Mouse (Mus musculus) retina, embryonic 14.5 days (tissue): ENCODE measurements around the gene Fam170b.
A peak's percentile ranks its signal among the peaks of the same experiment; 100 is the strongest.

ENCODE experiments used
- DNase-seq: peaks from one replicate; pipeline ENCODE4 v3.0.0-alpha.2; 2015; ENCODE audit warnings: low spot score

Gene Fam170b

DNA sequence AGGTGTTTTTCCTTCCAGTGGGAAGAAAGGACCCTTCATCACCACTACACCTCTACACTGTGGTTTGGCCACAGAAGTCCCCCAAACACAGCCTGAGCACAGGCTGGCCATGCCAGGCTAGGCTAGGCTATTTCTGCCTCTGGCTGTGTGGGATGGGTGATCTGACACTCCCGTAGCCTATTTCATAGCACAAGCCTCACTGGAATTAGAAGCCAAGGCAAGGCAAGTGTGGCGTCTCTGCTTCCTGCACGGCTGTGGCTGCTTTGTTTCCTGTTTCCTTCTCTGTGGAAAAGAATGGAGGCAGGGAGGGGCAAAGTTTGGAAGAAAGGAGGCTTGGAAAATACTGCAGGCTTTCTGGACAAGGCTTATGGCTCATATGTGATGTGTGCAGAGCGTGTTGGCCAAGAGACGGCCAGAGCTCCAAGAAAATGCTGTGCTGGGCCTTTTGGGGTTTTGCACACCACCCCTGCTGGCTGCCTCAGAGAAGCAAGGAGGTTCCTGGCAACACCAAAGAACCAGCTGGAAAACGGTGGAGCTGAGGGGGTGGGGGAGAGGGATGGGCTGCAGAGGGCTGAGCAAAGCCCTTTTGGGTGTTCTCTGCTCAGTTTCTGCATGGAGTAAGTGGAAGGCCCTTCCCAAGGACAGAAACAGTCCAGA is 5.6 kb upstream of the Fam170b start:
- no peak for DNase-seq

DNA sequence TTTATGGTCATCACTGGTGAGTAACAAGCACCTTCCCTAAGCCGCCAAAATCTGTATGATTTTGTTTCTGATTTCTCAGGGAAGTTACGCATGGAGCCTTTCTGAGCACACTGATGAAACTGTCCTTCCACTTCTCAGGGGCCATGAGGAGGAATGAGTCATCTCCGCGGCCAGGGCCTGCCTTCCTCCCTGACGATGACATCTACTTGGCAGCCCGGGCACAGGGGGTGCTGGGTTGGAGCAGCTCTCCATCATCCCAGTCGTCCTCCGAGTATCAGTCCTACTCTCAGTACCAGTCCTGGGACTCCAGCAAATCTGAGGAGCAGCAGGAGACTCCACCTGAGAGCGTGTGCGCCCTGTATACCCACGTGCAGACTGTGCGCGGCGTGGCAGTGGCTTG is 1.4 kb downstream of the Fam170b start:
- no peak for DNase-seq

DNA sequence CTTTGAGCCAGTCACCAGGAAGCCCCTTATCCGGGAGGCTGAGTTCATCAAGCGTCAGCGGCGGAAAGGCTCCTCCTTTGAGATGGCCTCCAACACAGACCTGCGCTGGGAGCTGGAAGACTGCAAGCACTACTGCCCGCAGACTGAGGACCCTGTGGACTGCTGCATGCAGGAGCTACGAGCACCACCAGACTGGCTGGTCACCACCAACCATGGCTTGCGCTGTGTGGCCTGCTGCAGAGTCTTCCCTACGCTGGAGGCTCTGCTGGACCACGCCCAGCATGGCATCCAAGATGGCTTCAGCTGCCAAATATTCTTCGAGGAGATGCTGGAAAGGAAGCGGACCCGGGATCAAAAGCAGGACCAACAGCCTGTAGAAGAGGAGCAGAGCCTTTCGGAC is 1.8 kb downstream of the Fam170b start:
- no peak for DNase-seq

DNA sequence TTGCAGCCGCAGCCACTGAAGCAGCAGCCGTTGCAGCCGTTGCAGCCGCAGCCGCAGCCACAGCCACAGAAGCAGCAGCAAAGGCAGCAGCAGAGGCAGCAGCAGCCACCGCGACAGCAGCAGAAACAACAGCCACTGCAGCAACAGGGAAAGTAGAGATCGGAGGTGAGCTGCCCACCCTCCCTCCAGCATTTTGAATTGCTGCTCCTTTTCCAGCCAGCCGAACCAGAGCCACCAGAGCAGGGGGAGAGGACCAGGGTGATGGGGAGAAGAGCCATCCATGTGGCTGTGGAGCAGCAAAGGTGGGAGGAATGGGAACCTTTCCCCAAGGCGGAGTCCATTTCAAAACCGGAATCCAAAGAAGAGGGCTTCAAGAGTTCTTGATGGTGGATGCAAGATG is 2.4 kb downstream of the Fam170b start:
- DNase-seq = no peak

DNA sequence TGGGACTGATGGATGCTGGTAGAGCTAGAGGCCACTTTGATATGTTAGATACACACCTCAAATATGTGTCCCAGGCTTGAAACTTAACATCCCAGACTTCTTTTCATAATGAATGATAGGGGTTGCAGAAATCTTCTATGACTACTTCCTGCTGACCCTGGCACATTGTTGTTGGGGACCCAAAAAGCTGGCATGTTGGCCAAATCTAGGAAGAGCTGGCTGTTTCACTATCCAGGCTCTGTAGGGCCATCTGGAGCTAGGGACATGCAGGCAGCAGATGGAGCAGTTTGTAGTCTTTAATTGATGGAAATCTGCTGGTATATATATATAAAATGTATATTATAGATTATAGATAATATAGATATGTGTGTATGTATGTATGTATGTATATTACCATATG is 8.3 kb downstream of the Fam170b start:
- DNase-seq = no peak

DNA sequence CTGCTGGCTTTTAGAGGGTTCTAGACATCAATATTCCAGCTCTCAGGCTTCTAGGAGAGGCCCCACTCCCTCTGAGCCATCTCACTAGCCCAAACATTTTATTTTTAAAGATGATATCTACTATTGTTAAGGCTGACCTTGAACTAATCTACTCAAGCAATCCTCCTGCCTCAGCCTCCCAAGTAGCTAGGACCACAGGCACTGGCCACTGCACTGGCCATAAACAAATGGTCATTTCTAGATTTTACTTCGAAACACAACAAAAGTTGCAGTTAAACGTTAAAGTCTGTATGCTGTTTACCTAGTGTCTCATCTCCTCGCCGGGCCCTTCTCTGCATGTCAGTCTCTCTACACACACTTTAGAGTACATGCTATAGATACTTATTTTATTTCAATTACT is 20.3 kb downstream of the Fam170b start:
- DNase-seq = no peak

DNA sequence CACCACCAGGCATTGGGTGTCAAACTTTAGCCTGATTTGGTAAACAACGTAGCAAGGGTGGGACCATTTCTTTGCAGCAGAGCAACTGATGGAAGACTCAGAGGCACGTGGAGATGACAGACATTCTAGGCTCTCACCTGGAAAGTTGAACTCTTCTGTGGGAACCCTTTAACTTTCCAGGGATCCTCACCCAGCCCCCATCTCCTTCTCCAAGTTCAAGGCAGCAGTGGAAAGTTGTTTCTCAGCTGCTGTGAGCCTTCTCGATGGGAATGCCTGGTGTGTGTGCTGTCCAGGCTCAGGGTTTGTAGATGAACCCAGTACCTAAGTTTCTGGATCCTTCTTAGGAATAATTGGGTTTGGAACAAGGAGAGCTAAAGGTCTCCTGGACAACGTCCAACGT is 22.5 kb downstream of the Fam170b start:
- no peak for DNase-seq

DNA sequence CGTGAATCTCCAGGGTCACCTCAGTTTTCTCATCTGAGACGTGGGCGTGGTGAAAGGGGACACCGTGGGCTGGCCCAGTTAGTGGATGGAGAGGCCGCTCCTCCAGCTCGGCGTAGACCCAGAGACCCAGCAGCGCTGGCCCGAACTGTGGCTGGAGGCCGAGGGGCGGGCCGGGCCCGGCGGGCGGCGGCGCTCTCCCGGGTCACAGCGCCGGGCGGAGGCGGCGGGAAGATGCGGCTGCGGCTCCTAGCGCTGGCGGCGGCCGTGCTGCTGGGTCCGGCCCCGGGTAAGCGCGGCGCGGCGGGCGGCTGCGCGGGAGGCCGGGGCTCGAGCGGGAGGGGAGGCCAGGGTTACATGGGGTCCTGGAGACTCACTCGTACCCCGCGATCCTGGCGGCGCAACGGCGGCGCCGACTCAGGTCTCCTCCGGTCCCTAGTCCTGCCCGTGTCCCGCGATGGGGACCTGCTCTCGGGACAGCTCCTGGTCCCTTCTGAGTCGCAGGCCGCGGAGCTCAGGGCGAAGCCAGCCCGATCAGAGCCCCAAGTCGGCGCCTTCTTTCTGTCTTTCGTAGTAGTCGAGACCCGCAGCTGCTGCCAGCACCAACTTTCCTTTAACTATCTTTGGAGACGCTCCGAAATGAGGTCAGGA is 23.0 kb downstream of the Fam170b start, which contains the start of gene Vstm4:
Gene Vstm4, plus strand, starts transcription at position 76 of the 648 bp plus-strand sequence.
- peak; percentile 65 for DNase-seq

DNA sequence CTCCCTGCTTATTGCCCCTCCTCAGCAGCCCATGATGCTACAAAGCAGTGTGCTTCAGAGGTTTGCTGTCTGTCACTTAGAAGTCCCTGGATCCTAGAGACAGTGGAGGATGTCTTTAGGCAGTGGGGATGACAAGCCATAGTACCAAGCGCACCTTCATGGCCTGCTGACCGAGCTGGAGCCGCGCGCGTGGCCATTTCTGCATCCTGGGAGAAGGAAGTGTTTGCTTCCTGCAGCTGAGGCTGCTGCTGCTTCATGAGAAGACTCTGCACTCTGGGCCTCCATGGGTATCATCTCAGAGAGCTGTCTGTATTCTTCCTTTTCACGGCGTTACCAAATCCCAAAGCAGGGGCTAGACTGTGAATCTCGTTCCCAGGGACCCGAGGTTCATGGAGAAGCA is 24.6 kb downstream of the Fam170b start:
- DNase-seq = no peak

DNA sequence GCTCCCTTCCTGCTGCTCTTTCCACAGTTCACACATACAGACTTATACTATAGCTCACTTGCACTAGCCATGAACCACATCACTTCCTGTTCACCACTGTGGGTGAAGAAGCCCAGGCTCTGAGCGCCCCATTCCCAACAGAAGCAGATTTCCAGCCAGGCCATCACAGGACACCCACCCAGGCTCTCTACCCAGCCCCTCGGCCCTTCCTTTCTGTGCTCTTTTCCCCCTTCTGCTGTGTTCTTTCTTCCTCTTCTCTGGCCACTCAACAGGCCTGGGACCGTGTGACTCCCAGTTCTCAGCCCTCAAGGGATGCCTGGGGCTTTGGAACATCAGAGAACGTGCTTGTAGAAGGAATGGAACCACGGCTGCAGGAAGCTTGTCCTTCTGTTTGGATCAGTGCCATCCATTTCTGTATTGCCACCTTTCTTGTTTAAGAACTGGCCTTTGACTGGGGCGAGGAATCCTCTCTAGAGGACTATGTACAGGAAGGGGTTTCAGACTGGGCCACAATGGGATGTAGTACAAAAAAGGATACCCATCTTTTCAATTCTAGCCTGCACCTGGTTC is 25.3 kb downstream of the Fam170b start:
- DNase-seq = no peak

DNA sequence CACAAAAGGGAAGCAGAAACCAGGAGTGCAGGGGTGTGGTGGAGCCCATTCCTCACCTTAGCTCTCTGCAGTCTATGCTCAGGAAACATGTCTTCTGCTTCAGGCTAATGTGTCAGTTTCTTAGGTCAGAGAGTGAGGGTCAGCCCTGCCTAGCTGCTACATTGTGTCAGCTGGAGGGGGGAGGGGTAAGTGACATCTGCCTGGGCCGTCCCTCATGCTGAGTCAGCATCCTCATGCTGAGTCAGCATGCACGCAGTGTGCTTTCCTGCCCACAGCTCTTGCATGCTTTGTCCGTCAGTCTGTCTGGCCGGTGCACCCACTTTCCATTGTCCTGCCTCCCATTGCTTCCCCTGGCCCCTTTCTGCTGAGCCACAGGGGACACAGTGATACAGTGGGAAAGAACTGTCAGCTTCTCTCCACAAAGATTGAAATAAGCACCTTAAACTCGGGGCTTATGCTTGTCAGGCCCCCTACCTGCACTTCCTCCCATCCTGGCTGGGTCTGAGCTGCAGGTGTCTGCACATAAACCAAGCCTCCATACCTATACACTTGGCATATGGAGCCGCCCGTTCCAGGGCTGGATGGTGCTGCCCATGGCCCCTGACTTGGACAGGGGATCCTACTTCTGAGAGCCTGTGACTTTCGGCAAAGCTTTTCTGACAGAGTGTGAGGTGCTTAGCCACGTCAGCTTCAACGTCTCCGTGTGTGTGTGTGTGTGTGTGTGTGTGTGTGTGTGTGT is 26.2 kb downstream of the Fam170b start:
- peak; percentile 58 for DNase-seq

DNA sequence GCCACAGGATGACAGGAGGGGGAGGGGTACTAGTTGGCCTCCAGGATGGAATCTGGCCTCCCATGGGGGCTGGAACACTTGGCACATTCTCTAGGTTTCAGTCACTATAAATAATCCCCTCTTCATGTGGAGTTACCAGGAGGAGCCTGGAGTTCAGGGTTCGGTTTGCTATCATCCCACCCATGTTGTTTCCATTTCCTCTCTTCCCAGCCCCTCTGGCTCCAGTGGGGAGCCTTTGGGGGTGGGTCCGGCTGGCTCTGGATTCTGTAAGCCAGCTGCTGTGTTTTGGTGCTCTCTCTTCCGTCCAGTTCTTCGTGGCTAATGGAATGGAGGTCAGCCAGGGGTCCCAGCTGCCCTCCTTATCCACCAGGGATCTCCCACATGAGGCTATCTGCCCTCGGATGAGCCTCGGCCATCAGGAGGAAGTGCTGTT is 27.4 kb downstream of the Fam170b start:
- DNase-seq = no peak

DNA sequence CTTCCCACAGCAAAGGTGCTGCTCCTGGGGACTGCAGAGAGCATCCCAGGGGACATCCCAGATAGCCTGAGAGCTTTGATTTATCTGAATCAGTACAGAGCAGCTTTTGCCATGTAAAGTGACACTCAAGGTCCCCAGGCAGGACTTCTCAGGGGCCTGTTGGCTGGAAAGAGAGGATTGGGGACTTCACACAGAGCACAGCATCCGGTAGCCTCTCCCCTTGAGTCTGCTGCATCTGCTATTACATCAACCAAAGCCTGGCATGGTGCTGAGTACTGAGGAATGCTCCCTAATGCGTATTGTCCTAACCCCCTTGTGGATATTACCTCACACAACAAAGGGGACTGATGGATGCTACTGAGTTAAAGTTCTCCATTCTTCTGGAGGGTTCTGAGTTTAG is 27.9 kb downstream of the Fam170b start:
- DNase-seq = no peak

DNA sequence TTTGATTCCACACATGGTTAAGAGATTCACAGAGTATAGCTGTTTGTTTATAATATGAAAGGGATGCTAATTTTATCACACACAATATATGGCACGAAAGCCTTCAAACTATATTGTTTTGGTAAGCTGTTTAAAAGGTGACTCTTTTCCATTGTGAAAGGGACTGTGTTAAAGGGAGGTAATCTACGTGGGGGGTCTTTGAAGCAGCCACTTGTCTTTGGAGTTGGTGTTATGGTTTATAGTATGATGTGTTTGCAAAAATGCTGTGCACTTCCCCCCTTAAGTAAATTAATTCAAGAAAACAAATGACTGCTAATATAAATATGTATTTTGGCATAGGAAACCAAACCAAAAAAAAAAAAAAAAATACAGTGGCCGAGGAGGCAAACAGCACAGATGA is 31.6 kb downstream of the Fam170b start:
- DNase-seq = no peak

DNA sequence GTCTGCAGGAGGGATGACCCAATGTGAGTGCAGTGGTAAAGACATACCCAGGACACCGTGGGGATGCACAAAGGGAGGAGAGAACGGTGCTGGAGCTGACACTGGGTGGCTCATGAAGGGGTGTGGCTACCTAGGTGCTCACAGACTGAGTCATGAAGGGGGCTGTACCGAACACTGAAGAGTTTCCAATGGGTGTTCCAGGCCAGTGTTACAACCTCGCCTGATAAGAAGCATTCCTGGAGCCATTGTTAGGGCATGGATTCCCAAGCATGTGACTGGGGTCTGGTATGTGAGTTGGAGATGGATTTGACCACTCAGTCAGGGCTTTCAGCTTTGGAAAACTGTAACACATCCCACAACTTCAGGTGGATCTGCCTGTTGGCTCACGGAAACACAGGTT is 38.2 kb downstream of the Fam170b start:
- no peak for DNase-seq

DNA sequence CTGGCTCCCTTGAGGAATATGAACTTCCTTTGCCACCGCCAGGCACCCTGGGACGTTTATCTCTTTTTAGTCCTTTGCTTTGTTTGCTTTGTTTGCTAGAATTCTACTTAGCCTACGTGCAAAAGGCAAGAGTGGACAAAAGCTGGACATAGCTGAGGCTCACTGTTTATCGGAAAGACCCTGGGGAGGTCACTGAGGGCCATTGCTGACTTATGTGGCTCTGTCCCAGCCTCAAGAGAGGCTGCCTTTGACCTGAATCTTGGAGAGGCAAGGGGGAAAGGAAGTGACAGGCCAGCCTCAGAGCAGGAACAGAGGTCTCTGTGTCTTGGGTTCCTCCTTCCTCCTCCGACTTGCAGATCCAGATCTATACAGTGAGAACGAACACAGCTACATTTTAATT is 43.8 kb downstream of the Fam170b start:
- DNase-seq = no peak

DNA sequence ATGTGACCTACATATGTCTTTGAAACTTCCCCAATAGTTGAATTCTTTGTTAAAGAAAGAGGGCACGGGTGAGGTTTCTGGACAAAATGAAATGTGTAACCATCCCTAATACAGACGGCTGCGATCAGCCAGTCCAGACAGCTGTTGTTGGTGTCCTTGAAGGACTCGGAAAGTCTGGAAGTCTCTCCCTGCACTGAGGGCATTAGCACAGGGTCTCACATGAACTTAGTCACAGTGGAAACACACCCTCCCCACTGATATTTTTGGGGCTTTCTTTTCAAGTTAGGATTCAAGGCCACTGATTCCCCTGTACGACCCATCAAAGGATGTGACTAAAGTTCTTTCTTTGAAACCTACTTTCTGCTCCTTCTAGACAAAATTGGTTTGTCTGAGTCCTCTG is 46.6 kb downstream of the Fam170b start:
- no peak for DNase-seq

DNA sequence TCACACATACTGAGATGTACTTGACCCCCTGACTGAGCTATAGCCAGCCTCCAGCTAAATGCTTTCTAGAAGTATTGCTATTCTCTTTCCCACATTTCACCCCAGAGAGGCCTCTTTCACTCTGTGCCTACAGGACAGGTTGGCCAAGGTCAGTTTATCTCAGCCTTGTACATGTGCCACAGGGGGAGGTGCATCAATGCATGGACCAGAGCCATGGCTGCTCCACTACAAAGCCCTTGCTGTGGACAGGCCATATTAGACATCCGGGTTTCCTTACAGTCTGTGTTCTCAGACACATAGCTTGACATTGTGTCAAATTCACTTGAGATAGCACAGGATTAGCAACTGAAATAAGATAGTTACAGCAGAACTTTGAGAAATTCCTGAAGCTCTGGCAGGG is 47.9 kb downstream of the Fam170b start:
- no peak for DNase-seq
